Mouse (Mus musculus) small intestine, adult 2 months (tissue): ENCODE data around the gene Adamts7. TPM values are rescaled to one million over a fixed set of nuclear protein-coding genes. Genes with fewer than 3 reads are reported as not detected.
A peak's percentile ranks its signal among the peaks of the same experiment; 100 is the strongest.

ENCODE experiments used
- H3K27ac ChIP-seq: fragments of 200-500 bp; 2 replicates; pipeline ENCODE4 v1.5.1; 2012; ENCODE audit warnings: low read depth, low read length, control low read depth, inconsistent platforms; ENCODE audit not compliant: insufficient read depth
- H3K27me3 ChIP-seq: fragments of 200-500 bp; 2 replicates; pipeline ENCODE4 v1.6.1; 2012; ENCODE audit warnings: mild to moderate bottlenecking, moderate library complexity, low read length, inconsistent platforms; ENCODE audit not compliant: control insufficient read depth, insufficient read depth
- H3K36me3 ChIP-seq: fragments of 200-500 bp; 2 replicates; pipeline ENCODE4 v1.6.1; 2012; ENCODE audit warnings: mild to moderate bottlenecking, low read length, control low read depth, inconsistent platforms; ENCODE audit not compliant: control insufficient read depth, insufficient read depth
- H3K4me1 ChIP-seq: fragments of 200-500 bp; 2 replicates; pipeline ENCODE4 v1.6.1; 2012; ENCODE audit warnings: low read length, inconsistent platforms, mixed read lengths; ENCODE audit not compliant: control insufficient read depth, insufficient read depth, insufficient read length
- H3K4me3 ChIP-seq: fragments of 200-500 bp; 2 replicates; pipeline ENCODE4 v1.5.1; 2012; ENCODE audit warnings: low read depth, mild to moderate bottlenecking, control low read depth, inconsistent platforms, low read length, moderate library complexity
- CTCF ChIP-seq: fragments of 200-500 bp; IDR thresholded peaks from 2 replicates; pipeline ENCODE4 v1.5.1; 2012; ENCODE audit warnings: low read depth, mild to moderate bottlenecking, control low read depth, inconsistent platforms, low read length, moderate library complexity, mixed read lengths; ENCODE audit not compliant: insufficient replicate concordance, insufficient read length; ENCODE audit errors: extremely low read depth
- POLR2A ChIP-seq: fragments of 200-500 bp; IDR thresholded peaks from 2 replicates; pipeline ENCODE4 v1.6.1; 2012; ENCODE audit warnings: low read depth, mild to moderate bottlenecking, control low read depth, inconsistent platforms, low read length, moderate library complexity
- WGBS: fragments of 180-500 bp; shearing (Covaris S2); methylation state at CpG from one replicate; pipeline ENCODE4 v1.1.7; 2018; 5-methylcytosine and 5-hydroxymethylcytosine counted together
- polyA plus RNA-seq: library from polyadenylated mRNA; depleted of rRNA; stranded (reverse); fragments of >200 nt; gene quantifications from 2 replicates; pipeline ENCODE4 v1.2.3, GENCODE M21; 2012

Gene Adamts7
- polyA plus RNA-seq, 1 experiment: 4.1 TPM

GRCm38 (mm10) chr9:90204396-90204915 lies 41.6 kb downstream of the Adamts7 start:
- no peaks in the 10 kb centered on the region for H3K27me3 ChIP-seq
- H3K4me1 ChIP-seq: peaks cover 2% of the 10 kb centered on the region; the same call in 1 of the 2 replicates
- no peak overlapping the region for H3K27ac ChIP-seq
- H3K4me3 ChIP-seq: no peak overlapping the region
- H3K36me3 ChIP-seq: peaks cover 46% of the 10 kb centered on the region
- 74% methylated on average over 8 of the region's 8 CpGs for WGBS
- TF ChIP-seq POLR2A (no peak), CTCF (no peak)

GRCm38 (mm10) chr9:90206500-90206899 lies 43.6 kb downstream of the Adamts7 start:
- H3K4me1 ChIP-seq: no peaks in the 10 kb centered on the region; the same call in 1 of the 2 replicates
- H3K4me3 ChIP-seq: no peak overlapping the region
- WGBS: 50% methylated on average over 2 of the region's 2 CpGs
- H3K27me3 ChIP-seq: no peaks in the 10 kb centered on the region
- peaks cover 56% of the 10 kb centered on the region for H3K36me3 ChIP-seq
- H3K27ac ChIP-seq: no peak overlapping the region
- TF ChIP-seq POLR2A: no peak
- TF ChIP-seq CTCF: peak; percentile 82; the same call in 1 of the 2 replicates

GRCm38 (mm10) chr9:90207808-90208207 lies 44.9 kb downstream of the Adamts7 start:
- no peak for TF ChIP-seq POLR2A
- Histone ChIP-seq H3K36me3 (peaks cover 53% of the 10 kb centered on the region), H3K27ac (no peak overlapping the region), H3K4me3 (no peak overlapping the region), H3K27me3 (no peaks in the 10 kb centered on the region), H3K4me1 (no peaks in the 10 kb centered on the region; the same call in 1 of the 2 replicates)
- WGBS: 71% methylated on average over 8 of the region's 8 CpGs

GRCm38 (mm10) chr9:90208655-90209054 lies 45.8 kb downstream of the Adamts7 start:
- WGBS: 77% methylated on average over 6 of the region's 6 CpGs
- H3K4me1 ChIP-seq: no peaks in the 10 kb centered on the region; the same call in 1 of the 2 replicates
- no peak overlapping the region for H3K27ac ChIP-seq
- H3K4me3 ChIP-seq: no peak overlapping the region
- peaks cover 59% of the 10 kb centered on the region for H3K36me3 ChIP-seq
- H3K27me3 ChIP-seq: no peaks in the 10 kb centered on the region
- TF ChIP-seq POLR2A: no peak

GRCm38 (mm10) chr9:90213127-90213526 lies 50.3 kb downstream of the Adamts7 start:
- 81% methylated on average over 3 of the region's 3 CpGs for WGBS
- H3K27ac ChIP-seq: no peak overlapping the region
- no peaks in the 10 kb centered on the region for H3K27me3 ChIP-seq
- H3K4me3 ChIP-seq: no peak overlapping the region
- no peak for TF ChIP-seq CTCF
- no peak for TF ChIP-seq POLR2A
- H3K4me1 ChIP-seq: no peaks in the 10 kb centered on the region
- peaks cover 61% of the 10 kb centered on the region for H3K36me3 ChIP-seq

GRCm38 (mm10) chr9:90216259-90217001 lies 53.6 kb downstream of the Adamts7 start:
- Histone ChIP-seq H3K36me3 (peaks cover 66% of the 10 kb centered on the region), H3K27me3 (no peaks in the 10 kb centered on the region), H3K4me3 (no peak overlapping the region), H3K27ac (no peak overlapping the region), H3K4me1 (no peaks in the 10 kb centered on the region)
- no peak for TF ChIP-seq CTCF
- 69% methylated on average over 11 of the region's 11 CpGs for WGBS

GRCm38 (mm10) chr9:90217501-90217900 lies 54.6 kb downstream of the Adamts7 start:
- Histone ChIP-seq H3K27ac (no peak overlapping the region), H3K4me1 (no peaks in the 10 kb centered on the region), H3K36me3 (peaks cover 70% of the 10 kb centered on the region), H3K4me3 (no peak overlapping the region), H3K27me3 (no peaks in the 10 kb centered on the region)
- WGBS: 84% methylated on average over 4 of the region's 4 CpGs
- no peak for TF ChIP-seq CTCF
- TF ChIP-seq POLR2A: no peak
